Mouse (Mus musculus): ENCODE measurements around the gene Acmsd.
"Not testable (repeated sequence)": the region's sequence is repeated elsewhere in the genome, so short reads cannot be mapped to it uniquely, and the experiment has no call there.

Gene Acmsd

DNA sequence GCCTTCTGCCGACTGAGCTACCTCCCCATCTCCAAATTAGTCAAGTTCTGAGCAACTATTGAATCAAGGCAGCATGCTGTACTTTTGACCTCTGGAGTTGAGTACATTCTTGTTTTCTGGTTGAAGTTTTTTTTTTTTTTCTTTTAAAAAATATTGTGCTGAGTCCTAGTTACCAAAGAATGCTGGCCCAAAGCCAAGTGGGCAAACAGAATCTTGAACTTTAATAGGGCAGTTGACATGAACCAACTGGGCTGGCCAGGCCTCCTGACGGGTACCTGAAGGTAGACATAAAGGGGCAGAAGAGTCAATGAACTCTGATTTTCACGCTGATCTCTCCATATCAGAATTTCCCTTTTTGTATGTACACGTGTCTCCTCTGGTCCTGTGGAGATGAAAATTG lies at the start of gene Acmsd:
Acmsd (plus strand) TSS at position 318 of the 400 bp plus-strand sequence.
- peak; percentile 79 for DNase-seq

DNA sequence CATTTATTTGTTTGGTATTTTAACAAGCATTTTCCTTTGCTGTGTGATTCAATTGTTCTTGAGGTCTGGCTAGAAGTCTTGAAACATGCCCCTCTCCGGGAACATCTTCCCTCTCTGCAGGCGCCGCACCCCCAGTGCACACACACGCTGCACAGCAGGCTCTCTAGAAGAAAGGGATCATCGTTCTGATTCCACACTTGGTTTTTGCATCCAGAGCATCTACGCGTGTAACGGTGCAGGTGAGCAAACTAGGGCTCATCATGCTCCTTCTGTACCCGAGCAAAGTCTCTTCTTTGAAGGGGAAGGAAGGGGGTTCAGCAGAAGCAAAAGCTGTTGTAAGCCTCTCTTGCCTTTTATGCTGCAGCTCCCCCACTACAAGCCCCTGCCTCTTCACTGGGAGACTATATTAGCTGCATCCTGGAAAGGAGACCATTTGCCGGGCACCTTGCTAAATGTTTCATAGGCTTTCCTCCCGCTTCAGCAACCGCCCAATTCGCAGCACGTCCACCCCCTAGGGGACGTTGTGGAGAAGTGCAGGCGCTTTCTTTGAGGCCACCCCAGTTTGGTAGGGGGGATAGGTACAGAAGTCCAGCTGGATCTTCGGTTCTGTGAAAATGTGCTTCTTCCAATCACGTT lies 49.6 kb upstream of the Acmsd start, which contains the start of gene Tmem163:
Tmem163 (minus strand) TSS at position 51 of the 636 bp plus-strand sequence.
- peak; percentile 38 for DNase-seq

- DNase-seq: peak; percentile 4
Observed at GRCm38 (mm10) chr1:127696533-127696932, 32.7 kb upstream of the Acmsd start.

DNA sequence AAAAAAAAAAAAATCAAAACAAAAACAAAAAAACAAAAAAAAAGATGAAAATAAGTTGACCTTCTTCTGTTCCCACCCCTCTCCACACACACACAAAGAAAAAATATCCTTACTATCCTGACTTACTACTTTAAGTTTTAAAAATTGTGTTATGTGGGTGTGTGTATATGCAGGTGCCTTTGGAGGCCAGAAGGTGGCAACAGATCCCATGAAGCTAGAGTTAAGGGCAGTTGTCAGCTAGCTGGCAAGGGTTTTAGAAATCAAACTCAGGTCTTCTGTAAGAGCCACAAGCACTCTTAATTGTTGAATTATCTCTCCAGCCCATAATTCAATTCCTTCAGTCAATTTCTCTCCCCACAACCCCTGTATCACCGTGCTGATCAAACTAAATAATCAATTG lies 27.0 kb upstream of the Acmsd start:
- no peak for DNase-seq

DNA sequence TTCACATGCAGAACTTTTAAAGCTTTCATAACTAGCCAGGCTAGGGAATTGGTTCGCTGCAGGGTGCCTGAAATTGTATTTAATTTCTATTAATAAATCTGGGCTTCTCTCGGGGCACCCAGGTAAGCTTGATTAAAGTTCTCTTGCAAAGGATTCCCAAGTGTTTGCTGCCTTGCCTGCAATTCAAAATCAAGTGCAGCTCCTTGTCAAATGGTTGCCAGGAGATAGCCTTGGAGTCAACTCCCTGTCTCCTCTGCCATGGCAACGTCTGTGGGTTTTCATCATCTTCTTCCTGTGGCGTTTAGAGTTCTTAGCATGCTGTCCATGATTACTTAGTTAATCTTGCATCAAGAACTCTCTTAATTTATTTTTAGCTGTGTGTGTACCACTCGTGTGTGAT lies 22.9 kb upstream of the Acmsd start:
- DNase-seq: no peak

- no peak for DNase-seq
Observed at GRCm38 (mm10) chr1:127716441-127716840, 12.8 kb upstream of the Acmsd start.

- no peak for DNase-seq
Observed at GRCm38 (mm10) chr1:127718290-127718689, 10.9 kb upstream of the Acmsd start.

DNA sequence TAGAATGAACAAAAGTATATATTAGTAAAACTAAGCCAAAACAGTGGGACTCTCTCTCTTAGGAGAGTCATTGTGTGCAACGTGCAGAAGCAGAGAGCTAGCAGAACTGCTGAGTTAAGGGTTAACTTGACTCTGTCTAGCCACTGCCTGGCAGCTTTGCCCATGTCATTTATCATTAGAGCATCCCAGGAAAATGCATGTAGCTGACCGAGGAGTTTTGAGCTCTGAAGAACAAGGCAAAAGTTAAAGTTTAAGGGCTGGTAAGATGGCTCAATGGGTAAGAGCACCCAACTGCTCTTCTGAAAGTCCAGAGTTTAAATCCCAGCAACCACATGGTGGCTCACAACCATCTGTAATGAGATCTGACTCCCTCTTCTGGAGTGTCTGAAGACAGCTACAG lies 5.6 kb upstream of the Acmsd start:
- DNase-seq: peak; percentile 49

DNA sequence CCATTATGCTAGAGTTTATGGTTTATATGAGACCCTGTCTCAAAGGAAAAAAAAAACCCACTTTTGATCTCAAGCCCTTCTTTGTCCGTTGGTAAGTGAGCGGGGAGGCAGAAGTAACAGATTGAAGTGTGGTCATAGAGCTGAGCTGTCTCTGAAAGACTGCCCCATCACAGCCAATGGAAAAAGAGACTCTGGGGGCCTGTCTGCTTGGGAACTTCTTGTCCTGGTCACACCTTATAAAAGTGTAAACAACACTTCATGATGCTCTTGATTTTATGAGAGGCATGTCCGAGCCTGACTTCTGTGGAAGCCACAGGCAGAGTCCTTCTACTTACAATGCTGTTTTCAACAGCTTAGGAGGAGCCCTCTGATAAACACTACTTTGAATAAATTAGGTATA lies 1.9 kb downstream of the Acmsd start:
- no peak for DNase-seq

DNA sequence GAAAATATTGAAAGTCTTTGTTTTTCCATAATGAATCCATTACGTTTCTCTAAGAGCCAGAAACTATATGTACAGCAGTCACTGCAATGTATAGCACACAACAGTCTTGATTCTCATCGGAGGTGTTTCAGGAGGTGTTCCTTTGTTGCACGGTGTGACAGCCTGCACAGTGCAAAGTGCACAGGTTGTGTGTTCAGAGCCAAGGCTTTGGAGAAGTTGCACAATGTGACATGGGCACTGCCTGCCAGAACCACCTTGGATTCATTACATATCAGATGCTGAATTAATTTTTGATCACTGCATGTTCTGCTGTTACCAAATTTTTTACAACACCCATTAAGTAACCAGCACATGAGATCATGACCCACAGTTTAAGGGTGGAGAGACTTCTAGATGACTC lies 3.2 kb downstream of the Acmsd start:
- DNase-seq: no peak

- DNase-seq: no peak
Observed at GRCm38 (mm10) chr1:127732841-127733240, 3.6 kb downstream of the Acmsd start.

GRCm38 (mm10) chr1:127735356-127735755 lies 6.1 kb downstream of the Acmsd start:
- DNase-seq: peak; percentile 14

DNA sequence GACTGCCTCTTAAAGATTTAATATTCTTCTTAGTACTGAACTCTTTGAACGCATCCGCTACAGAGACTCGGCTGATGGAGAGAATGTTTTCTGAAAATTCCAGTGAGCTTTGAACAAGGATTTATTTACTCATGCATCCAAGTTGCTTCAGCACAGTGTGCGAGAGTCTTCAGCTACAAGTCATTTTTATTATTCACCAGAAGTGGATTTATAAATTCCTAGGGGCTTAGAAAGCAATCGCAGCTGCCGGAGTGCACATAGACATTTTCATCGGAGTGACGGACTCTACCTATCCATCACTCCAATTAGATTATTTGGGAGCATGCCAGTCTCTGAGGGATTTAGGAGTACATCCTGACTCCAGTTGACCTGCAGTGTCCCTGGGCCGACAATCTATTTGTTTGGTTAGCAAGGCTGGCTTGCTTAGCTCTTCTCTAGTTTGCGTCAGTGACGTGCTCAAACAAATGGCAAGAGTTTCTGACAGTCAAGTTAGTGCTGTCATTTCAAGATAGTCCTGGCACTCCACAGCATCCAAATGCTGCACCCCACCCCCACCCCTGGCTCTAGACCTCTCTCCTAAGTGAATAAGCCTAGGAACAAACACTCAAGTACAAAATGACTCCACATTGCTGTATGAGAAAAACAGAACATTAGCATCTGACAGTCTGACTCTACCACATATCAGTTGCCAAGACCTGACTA lies 21.3 kb downstream of the Acmsd start:
- no peak for DNase-seq

- DNase-seq: no peak
Observed at GRCm38 (mm10) chr1:127755806-127756205, 26.6 kb downstream of the Acmsd start.

DNA sequence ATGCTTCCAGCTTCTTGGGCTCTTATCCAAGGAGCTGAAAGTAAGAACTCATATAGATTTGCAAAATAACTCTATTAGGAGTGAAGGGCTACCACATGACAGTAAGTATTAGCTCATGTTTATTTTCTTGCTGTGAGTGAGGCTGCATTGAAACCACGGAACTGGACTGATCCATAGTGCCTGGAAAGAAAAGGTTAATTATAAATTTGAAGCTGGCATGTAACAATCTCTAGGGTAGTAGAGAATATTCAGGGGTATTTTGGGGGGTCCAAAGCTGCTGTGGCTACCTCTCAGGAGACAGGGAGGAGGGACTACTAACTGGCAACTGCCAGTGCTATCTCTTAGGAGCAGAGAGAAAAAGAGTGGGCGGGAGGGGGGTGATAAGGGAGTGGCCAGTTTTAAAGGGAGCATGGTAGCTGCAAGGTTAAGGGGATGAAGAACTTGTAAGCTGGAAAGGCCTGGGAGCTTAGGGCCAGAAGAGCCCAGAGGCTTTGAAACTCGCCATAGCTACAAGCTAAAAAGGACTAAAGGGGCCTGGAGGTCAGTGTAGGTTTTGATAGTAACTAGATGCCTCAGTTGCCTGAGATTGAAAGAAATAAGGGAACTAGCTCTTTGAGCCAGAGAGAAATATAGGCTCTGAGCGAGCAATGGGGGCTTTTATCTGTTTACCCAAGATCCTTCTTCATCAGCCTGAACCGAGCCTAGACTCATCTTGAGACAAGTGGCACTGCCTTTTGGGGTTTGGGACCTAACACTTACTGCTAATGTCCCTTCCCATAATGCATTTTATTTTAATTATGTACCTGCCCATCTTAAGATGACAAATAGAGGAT lies 27.3 kb downstream of the Acmsd start:
- DNase-seq: no peak

DNA sequence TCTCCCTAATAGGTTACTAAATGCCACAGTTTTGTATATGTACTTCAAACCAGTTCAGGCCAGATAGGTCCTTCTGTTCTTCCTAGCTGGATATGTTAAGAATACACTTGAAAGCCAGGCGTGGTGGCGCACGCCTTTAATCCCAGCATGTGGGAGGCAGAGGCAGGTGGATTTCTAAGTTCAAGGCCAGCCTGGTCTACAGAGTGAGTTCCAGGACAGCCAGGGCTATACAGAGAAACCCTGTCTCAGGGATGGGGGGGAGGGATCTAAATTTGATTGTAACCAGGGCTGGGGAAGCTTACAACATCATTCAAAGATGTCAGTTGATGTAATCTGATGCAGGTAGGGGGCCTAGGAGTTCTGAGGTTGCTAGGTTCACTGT lies 27.9 kb downstream of the Acmsd start:
- DNase-seq: not testable (repeated sequence)

- peak; percentile 14 for DNase-seq
Observed at GRCm38 (mm10) chr1:127765468-127765867, 36.3 kb downstream of the Acmsd start.

GRCm38 (mm10) chr1:127766741-127767140 lies 37.5 kb downstream of the Acmsd start:
- DNase-seq: no peak

GRCm38 (mm10) chr1:127773198-127773802 lies 44.1 kb downstream of the Acmsd start:
- DNase-seq: no peak

GRCm38 (mm10) chr1:127773803-127774500 lies 44.7 kb downstream of the Acmsd start, which contains the start of gene Ccnt2:
Gene Ccnt2, plus strand, starts transcription at chr1:127774164.
- DNase-seq: peak; percentile 100

- DNase-seq: peak; percentile 73
Observed at GRCm38 (mm10) chr1:127774501-127774880, 45.3 kb downstream of the Acmsd start.

DNA sequence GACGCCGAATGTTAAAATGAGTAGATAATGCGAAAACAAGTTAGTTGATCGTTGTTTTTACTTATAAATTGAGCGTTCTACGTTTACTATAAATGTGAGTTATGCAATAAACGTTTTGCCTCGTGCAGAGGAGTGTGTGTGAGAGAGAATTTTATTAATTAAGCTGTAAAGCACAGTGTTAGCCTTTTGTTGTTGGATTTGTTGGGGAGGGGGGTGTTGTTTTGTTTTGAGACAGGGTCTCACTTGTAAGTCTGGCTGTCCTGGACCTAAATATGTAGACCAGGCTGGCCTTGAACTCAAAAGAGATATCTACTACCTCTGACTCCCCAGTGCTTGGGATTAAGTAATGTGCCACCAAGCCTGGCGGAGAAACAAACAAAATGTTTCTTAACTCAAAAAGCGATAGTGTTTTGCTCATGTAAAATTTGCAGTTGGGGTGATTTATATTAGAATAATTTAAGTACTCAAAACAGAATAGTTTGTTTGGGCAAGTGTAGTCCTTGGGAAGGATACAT lies 46.0 kb downstream of the Acmsd start:
- no peak for DNase-seq
